In genomic region chr1:38401856-38402255, GRCm38 (mm10) we compare ENCODE assay signal across 19 mouse cellular contexts.
DNase-seq lines count a peak whose midpoint lies in the region; ATAC-seq and TF ChIP-seq lines count a peak whose summit lies in the region.
"Had no signal": no experiment of that assay in that cellular context is flagged by ENCODE, and none has a peak within 500 bp of the region (broad histone marks: within the 10 kb centered on the region; RNA-seq: fewer than 3 reads in every experiment).

No protein-coding gene starts in this region.

- no peaks in the 10 kb centered on the region for H3K27me3 ChIP-seq in stomach, embryonic 14.5 days (ENCODE audit: control insufficient read depth, insufficient read depth, low read length)
- H3K27me3 ChIP-seq in stomach, postnatal 0 days (ENCODE audit: control insufficient read depth, insufficient read depth, low read length) = no peaks in the 10 kb centered on the region
- no peaks in the 10 kb centered on the region for H3K27me3 ChIP-seq in hindbrain, embryonic 14.5 days (ENCODE audit: control insufficient read depth, insufficient read depth, low read length)
- no peaks in the 10 kb centered on the region for H3K27me3 ChIP-seq in stomach, embryonic 16.5 days (ENCODE audit: control insufficient read depth, insufficient read depth, low read length)
- no peaks in the 10 kb centered on the region for H3K27me3 ChIP-seq in thymus, adult 2 months (ENCODE audit: control insufficient read depth, insufficient read depth, low read length)
- H3K27me3 ChIP-seq: forebrain, embryonic 15.5 days; midbrain, embryonic 12.5 days had no signal

- peak; percentile 33; the same call in 1 of the 2 replicates for ATAC-seq in stomach, embryonic 14.5 days (ENCODE audit: insufficient number of reproducible peaks, insufficient read depth, low FRiP score, low read depth)
- ATAC-seq in stomach, postnatal 0 days (ENCODE audit: low FRiP score, low TSS enrichment) = no peak
- ATAC-seq in hindbrain, embryonic 14.5 days (ENCODE audit: low FRiP score) = peak; percentile 38; the same call in 1 of the 2 replicates
- peak; percentile 60; the same call in 1 of the 2 replicates for ATAC-seq in stomach, embryonic 16.5 days (ENCODE audit: insufficient read depth, low FRiP score)
- ATAC-seq: forebrain, embryonic 15.5 days; intestine, postnatal 0 days had no signal

- 60% methylated on average over 4 of the region's 4 CpGs for WGBS in stomach, embryonic 14.5 days
- 56% methylated on average over 4 of the region's 4 CpGs for WGBS in stomach, postnatal 0 days
- WGBS in hindbrain, embryonic 14.5 days = 23% methylated on average over 4 of the region's 4 CpGs
- 66% methylated on average over 4 of the region's 4 CpGs for WGBS in stomach, embryonic 16.5 days
- WGBS in thymus, adult 2 months = 97% methylated on average over 4 of the region's 4 CpGs

- H3K9ac ChIP-seq in stomach, embryonic 14.5 days (replicated peaks; ENCODE audit: low read depth, low read length) = no peak overlapping the region
- no peak overlapping the region for H3K9ac ChIP-seq in stomach, postnatal 0 days (ENCODE audit: low read length)
- H3K9ac ChIP-seq in hindbrain, embryonic 14.5 days = no peak overlapping the region
- H3K9ac ChIP-seq in stomach, embryonic 16.5 days (ENCODE audit: low read length) = no peak overlapping the region
- H3K9ac ChIP-seq: forebrain, embryonic 15.5 days; midbrain, embryonic 12.5 days had no signal

- H3K9me3 ChIP-seq in stomach, embryonic 14.5 days (ENCODE audit: control insufficient read depth, low read depth, low read length) = no peaks in the 10 kb centered on the region
- H3K9me3 ChIP-seq in stomach, postnatal 0 days (ENCODE audit: control insufficient read depth, low read length) = no peaks in the 10 kb centered on the region
- H3K9me3 ChIP-seq in hindbrain, embryonic 14.5 days (ENCODE audit: control insufficient read depth, low read length) = no peaks in the 10 kb centered on the region
- H3K9me3 ChIP-seq in stomach, embryonic 16.5 days (replicated peaks; ENCODE audit: control insufficient read depth, low read length) = no peaks in the 10 kb centered on the region
- H3K9me3 ChIP-seq: forebrain, embryonic 15.5 days; midbrain, embryonic 12.5 days had no signal

- no peak for TF ChIP-seq CTCF in stomach, postnatal 0 days (IDR thresholded peaks at IDR 0.05; ENCODE audit: low read depth)
- no peak for TF ChIP-seq CTCF in thymus, adult 2 months (IDR thresholded peaks at IDR 0.05; ENCODE audit: borderline replicate concordance, control insufficient read depth, extremely low read depth, insufficient read depth, low read length, poor library complexity)

- no peak overlapping the region for H3K4me2 ChIP-seq in stomach, embryonic 14.5 days (replicated peaks; ENCODE audit: low read depth, low read length)
- H3K4me2 ChIP-seq in stomach, postnatal 0 days (replicated peaks; ENCODE audit: low read depth) = no peak overlapping the region
- no peak overlapping the region for H3K4me2 ChIP-seq in hindbrain, embryonic 14.5 days (replicated peaks)
- H3K4me2 ChIP-seq in stomach, embryonic 16.5 days (ENCODE audit: low read depth, low read length) = no peak overlapping the region
- H3K4me2 ChIP-seq: forebrain, embryonic 15.5 days; midbrain, embryonic 12.5 days had no signal

- TF ChIP-seq POLR2A in thymus, adult 2 months (IDR thresholded peaks at IDR 0.05; ENCODE audit: control insufficient read depth, extremely low read depth, insufficient read depth, low read length, poor library complexity) = no peak

- H3K36me3 ChIP-seq in stomach, embryonic 14.5 days (ENCODE audit: control insufficient read depth, insufficient read depth, low read length) = no peaks in the 10 kb centered on the region
- no peaks in the 10 kb centered on the region for H3K36me3 ChIP-seq in stomach, postnatal 0 days (ENCODE audit: control insufficient read depth, insufficient read depth, low read length)
- H3K36me3 ChIP-seq in hindbrain, embryonic 14.5 days (replicated peaks; ENCODE audit: control insufficient read depth, insufficient read depth) = no peaks in the 10 kb centered on the region
- H3K36me3 ChIP-seq in stomach, embryonic 16.5 days (ENCODE audit: control insufficient read depth, insufficient read depth, low read length) = no peaks in the 10 kb centered on the region
- no peaks in the 10 kb centered on the region for H3K36me3 ChIP-seq in thymus, adult 2 months (ENCODE audit: control insufficient read depth, insufficient read depth, low read length)
- H3K36me3 ChIP-seq: midbrain, embryonic 12.5 days had no signal

- no peaks in the 10 kb centered on the region for H3K4me1 ChIP-seq in stomach, embryonic 14.5 days (ENCODE audit: control insufficient read depth, insufficient read depth, low read length)
- no peaks in the 10 kb centered on the region for H3K4me1 ChIP-seq in stomach, postnatal 0 days (replicated peaks; ENCODE audit: control insufficient read depth, insufficient read depth)
- H3K4me1 ChIP-seq in hindbrain, embryonic 14.5 days (replicated peaks; ENCODE audit: control insufficient read depth, insufficient read depth, low read length) = peaks cover 9% of the 10 kb centered on the region; the same call in 1 of the 2 replicates
- 0 out of 2 replicates have a peak, but pooled peaks cover 3% of the 10 kb centered on the region for H3K4me1 ChIP-seq in stomach, embryonic 16.5 days (ENCODE audit: control insufficient read depth, insufficient read depth, low read length)
- no peaks in the 10 kb centered on the region for H3K4me1 ChIP-seq in thymus, adult 2 months (replicated peaks; ENCODE audit: control insufficient read depth, insufficient read depth, low read length)

- peak; percentile 63 for DNase-seq in embryo, embryonic 10 days (ENCODE audit: low spot score)
- DNase-seq in embryo, embryonic 9.5 days (ENCODE audit: extremely low spot score) = no peak
- DNase-seq in stomach, postnatal 0 days (ENCODE audit: low spot score) = no peak
- no peak for DNase-seq in hindbrain, embryonic 14.5 days (ENCODE audit: low spot score)
- DNase-seq in thymus, adult 2 months = no peak
- no peak for DNase-seq in ovary, adult 18-20 months (ENCODE audit: low spot score)
- DNase-seq: adrenal gland, postnatal 10 days; cerebellum, adult 2 months; gastrocnemius, adult 2 months; heart, postnatal 4 days; layer of hippocampus, adult 9-11 months; lung, postnatal 36 days; right cerebral cortex, postnatal 4 days had no signal

- no peak overlapping the region for H3K4me3 ChIP-seq in stomach, embryonic 14.5 days (ENCODE audit: low read depth, low read length)
- no peak overlapping the region for H3K4me3 ChIP-seq in stomach, postnatal 0 days (ENCODE audit: low read depth, low read length)
- no peak overlapping the region for H3K4me3 ChIP-seq in hindbrain, embryonic 14.5 days (replicated peaks; ENCODE audit: low read length)
- H3K4me3 ChIP-seq in stomach, embryonic 16.5 days (replicated peaks; ENCODE audit: low read length) = no peak overlapping the region
- no peak overlapping the region for H3K4me3 ChIP-seq in thymus, adult 2 months (ENCODE audit: control insufficient read depth, insufficient read depth, low read length)
- H3K4me3 ChIP-seq: forebrain, embryonic 15.5 days; gastrocnemius, adult 2 months; midbrain, embryonic 12.5 days had no signal

- H3K27ac ChIP-seq in stomach, embryonic 14.5 days (ENCODE audit: low read length) = no peak overlapping the region
- no peak overlapping the region for H3K27ac ChIP-seq in stomach, postnatal 0 days (replicated peaks)
- peak overlapping the region; percentile 52; the same call in 1 of the 2 replicates for H3K27ac ChIP-seq in hindbrain, embryonic 14.5 days
- H3K27ac ChIP-seq in stomach, embryonic 16.5 days (ENCODE audit: low read length) = no peak overlapping the region
- H3K27ac ChIP-seq in thymus, adult 2 months (ENCODE audit: control insufficient read depth, insufficient read depth, low read length) = no peak overlapping the region
- H3K27ac ChIP-seq: forebrain, embryonic 15.5 days; gastrocnemius, adult 2 months; kidney, postnatal 0 days; midbrain, embryonic 12.5 days had no signal

- no peak for TF ChIP-seq EP300 in stomach, postnatal 0 days (optimal IDR thresholded peaks at IDR 0.05)
